Mouse (Mus musculus): ENCODE data around the gene Cenpb.

Cenpb gene

DNA sequence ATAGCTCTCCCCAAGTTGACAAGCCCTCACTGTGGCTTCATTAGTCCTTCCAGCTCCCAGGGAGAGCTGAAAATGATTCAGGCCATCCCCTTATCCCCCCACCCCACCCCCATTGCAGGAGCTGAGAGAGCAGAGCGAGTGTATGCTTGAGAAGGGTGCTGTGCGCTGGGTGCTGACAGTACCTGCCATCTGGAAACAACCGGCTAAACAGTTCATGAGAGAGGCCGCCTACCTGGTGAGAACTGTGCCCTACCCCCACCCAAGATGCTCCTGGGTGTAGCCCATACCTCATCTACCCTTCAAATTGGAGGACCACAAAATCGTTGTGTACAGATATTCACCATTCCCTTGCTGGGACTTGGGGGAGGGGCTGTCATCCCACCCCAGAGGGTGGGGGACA lies 40.6 kb downstream of the Cenpb start:
- no peak for DNase-seq (ENCODE audit: low read depth, low spot score)

DNA sequence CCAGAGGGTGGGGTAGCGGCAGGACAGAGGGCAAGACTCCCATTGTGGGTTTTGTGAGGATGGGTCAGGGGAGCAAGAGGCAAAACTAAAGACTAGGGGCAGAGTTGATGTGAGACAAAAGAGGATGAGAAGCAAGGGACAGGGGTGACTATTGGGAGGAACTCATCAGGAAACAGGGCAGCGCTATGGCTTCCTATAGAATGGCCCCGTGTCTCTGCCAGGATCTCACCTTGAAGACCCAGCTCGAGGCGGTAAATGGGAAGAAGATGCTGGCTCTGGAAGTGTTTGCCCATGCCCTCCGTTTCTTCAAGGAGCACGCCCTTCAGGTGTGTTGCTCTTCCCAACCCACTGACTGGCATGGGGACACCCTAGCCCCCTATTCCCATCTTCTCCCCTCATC lies 41.1 kb downstream of the Cenpb start:
- no peak for DNase-seq (ENCODE audit: low read depth, low spot score)

DNA sequence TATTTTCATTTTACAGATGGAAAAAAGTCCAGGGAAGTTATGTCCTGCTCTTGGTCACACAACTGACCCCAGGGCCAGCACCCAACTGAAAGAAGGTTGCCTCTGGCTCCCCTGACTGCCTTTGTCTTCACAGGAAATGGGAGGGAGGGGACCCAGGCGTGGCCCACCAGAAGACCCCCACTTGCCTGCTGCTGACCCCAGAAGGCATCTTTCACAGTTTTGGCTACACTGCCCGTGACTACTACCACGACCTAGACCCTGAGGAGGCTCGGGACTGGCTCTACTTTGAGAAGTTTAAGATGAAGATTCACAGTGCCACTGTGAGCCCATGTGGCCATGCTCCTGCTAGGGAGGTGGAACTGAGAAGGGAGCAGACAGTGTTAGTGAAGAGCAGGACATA lies 41.6 kb downstream of the Cenpb start:
- DNase-seq (ENCODE audit: low read depth, low spot score): no peak

DNA sequence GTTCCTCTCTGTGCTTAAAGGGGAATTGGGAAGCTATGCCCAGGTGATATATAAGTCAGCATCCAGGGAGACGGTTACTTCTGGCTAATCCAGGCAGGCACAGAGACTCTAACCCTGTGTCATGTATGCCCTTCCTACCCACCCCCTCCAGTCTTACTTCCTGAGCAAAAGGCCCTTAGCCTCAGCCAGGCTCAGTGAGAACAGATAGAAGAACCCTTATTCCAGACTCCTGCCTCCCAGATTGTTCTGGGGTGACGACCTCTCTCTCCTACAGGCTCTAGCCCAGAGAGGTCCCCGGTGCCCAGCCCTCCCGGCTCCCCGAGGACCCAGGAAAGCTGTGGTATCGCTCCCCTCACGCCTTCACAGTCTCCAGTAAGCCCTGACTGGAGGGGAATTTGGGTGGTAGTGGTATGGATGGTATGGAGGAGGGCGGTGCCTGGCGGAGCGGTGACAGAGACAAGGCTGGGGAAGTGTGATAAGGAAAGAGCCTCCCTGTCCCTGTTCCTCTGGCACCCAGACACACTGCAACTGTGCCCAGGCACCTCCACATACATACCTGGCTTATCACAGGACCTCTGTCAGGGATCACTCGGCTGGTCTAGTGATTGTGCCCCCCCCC lies 44.2 kb downstream of the Cenpb start:
- DNase-seq (ENCODE audit: low read depth, low spot score): no peak

DNA sequence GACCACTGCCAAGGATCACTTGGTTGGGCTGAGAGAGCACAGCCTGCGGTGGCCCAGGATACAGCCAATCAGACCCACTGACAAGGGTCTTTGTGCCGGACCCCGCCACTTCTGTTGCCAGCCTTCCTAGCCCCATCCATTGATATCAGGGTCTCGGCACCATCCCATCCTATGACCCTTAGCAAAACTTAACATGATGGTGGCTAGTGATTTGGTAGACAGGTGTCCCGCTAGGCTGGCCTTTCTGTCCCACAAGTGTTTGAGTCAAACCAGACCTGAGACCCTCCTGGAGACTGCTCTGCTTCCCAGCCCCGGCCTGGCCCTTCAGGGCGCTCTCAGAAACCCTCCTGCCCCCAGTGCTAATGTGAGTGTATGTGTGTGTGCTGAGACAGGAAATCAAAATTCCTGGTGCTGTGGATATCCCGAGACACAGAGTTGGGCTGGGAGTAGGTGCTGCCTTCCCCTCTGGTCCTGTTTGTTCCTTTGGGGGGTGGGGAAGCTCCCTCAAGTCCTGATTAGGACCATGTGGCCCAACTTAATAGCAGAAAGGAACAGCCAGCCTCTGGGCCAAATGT lies 45.0 kb downstream of the Cenpb start:
- no peak for DNase-seq (ENCODE audit: low read depth, low spot score)

DNA sequence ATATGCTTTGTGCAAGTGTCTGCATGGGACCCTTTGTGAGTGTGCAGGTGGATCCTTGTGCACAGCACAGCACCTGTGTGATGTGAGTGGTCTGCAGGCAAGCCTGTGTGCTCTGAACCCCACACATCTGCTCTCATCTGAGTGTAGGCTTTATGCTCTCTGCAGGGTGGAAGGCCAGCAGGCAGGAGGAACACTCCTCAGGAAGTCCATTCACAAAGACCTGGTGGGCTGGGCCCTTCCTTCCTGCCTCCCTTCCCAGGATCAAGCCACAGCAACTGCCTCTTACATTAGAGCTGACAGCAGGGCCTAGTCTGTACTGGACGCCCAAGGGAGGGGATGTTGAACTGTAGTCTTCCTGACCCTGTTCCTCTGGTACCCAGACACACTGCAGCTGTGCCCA lies 45.5 kb downstream of the Cenpb start:
- no peak for DNase-seq (ENCODE audit: low read depth, low spot score)

DNA sequence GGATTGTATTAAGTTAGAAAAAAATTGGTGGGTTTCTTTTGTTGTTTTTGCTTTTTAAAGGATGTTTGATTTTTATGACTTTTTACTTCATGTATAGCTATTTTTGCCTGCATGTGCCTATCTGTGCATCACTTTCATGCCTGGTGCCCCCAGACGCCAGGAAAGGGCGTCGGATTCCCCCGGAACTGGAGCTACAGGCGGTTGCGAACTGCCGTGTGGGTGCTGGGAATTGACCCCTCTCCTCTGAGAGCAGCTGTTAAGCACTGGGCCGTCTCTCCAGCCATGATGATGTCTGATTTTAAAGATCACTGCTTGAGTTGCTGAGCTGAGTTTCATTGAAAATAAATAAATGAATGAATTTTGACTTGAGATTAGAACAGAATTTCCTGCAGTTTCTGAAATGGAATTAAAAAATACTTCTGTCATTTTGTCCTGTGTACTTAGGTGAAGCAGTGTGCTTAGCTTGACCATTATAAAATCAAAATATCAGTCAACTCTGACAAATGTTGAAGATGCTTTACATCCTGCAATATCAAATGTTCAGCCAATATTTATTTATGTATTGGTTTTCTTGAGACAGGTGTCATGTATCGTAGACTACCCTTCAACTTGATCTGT lies 46.8 kb downstream of the Cenpb start, which contains the start of gene Gm11037:
TSS of gene Gm11037 (plus strand) at position 568 of the 618 bp plus-strand sequence.
- no peak for DNase-seq (ENCODE audit: low read depth, low spot score)

DNA sequence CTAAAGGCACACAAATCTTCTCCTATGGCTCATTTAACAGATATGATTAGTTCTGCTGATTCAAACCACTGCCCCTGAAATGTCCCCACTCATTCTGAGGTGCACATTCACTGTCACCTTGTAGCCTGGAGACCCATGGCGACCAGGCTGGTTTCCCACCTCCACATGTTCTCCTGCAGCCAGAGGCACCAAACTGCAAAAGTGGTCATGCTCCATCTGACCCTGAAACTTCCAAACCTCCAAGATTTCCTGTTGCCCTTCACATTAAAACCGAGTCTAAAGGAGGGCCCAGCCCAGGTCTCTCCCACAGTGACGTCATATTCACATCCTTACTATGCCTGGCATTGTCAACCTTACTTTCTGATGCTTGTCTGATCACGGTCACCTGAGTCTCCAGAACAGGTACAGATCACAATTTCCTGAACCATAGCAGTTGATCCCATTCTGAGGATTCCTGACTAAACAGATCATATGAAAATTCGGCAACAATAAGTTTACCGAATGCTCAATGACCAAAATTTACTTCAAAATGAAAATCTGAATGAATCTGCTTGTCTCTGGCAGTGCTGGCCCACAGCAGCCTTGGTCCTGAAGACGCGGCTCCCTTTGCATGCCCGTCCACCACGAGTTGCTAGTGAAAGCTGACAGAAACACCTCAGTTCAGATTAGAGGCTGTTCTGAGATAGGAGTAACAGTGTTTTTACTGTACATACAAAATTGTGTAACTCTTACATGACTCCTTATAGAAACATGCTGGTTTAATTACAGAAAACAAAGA lies 47.6 kb downstream of the Cenpb start:
- DNase-seq (ENCODE audit: low read depth, low spot score): no peak

DNA sequence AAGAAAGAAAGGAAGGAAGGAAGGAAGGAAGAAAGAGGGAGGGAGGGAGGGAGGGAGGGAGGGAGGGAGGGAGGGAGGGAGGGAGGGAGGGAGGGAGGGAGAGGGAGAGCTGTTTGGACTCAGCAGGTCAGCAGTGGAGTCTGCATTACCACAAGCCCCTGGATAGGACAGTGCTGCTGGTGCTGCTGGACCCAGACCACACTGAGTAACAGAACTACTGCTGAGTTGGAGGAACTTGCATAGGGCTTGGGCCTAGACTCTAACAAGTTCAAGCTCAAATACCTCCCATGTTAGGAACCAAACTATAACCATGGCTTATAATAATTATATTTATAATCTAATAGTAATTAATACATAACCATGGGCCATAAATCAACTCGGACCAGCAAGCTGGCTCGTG lies 49.0 kb downstream of the Cenpb start:
- no peak for DNase-seq (ENCODE audit: low read depth, low spot score)

DNA sequence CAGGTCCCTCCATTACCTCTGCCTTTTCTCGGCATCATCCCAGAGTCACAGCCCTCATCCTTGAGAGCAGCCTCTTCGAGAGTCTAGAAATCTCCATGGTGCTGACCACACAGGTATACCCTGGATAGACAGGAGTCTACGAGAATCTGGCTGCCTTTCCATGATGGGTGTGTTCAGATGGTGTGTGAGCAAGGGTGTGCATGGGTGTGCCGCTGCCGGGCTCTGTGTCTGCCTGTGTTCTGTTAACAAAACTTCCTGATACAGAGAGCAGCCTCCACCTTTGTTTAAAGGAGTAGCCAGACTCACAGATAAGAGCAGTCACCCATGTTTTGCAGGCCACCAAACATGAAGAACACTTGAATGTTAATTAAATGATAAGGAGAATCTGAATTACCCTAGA lies 50.0 kb downstream of the Cenpb start:
- no peak for DNase-seq (ENCODE audit: low read depth, low spot score)

DNA sequence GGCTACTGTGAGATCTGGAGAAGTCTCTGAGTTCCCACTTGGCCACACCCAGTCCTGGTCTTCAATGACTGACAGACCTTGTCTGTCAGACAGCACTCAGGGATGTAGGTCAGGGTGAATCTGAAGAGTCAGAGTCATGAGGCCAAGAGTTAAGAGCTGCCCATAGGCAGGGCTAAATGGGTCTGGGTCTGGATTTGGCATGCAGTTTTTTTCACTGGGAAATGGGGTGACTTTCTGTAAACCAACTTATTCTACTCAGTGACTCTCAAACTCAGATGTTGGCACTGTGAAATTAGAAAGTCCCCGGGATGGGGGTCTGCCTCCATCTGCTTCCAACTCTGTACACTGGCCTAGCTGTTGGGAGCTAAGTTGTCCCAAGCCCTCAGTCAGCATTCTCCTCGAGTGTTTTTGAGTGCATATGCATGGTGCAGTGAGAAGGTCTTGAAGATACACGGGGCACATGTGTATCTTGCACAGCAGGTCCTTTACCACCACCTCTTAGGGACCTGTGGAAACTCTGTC lies 51.2 kb downstream of the Cenpb start:
- no peak for DNase-seq (ENCODE audit: low read depth, low spot score)

DNA sequence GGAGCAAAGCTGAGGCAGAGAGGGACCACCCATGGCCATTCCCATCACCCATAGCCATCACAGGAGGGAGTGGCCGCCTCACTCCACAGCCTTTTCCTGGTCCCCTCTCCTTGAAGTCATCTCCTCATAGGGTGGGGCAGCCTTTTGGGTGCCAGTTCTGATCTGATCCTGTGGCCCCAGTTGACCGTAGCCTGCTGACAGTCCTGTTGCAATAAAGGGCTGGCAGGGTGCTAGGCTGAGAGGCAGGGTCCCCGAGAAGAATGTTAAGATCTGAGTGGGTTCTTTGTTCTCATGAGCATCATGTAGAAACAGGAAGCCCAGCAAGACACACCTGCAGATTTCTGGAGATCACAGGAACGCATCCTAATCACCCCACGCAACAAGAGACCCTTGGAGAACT lies 51.7 kb downstream of the Cenpb start:
- no peak for DNase-seq (ENCODE audit: low read depth, low spot score)

DNA sequence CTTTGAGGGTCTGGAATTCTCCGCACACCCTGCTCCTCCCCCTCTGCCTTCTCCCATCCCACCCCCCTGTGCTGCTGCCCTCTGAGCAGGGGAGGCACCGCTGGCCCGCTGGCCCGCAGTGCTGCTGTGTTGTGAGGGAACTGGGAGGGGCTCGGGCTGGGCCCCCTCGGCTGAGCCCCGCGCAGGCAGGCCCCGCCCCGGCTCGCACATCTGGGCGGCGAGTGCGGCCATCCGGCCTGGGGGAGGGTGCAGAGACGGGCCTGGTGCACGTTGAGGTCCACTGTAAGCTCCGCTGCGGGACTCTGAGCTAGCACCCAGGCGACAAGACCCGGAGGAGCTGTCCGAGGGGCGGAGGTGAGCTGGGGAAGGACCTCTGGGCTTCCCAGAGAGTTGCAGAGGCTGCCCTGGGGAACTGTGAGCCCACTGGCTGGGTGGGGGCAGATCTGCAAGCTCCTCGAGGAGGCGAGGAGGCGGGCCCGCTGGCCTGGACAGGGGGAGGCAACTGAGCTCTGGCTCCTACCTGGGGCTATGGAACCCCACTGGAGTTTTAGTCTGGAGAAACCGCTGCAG lies 52.6 kb downstream of the Cenpb start, which contains the start of gene Hspa12b:
TSS of gene Hspa12b (plus strand) at position 120 of the 570 bp plus-strand sequence.
- no peak for DNase-seq (ENCODE audit: low read depth, low spot score)

DNA sequence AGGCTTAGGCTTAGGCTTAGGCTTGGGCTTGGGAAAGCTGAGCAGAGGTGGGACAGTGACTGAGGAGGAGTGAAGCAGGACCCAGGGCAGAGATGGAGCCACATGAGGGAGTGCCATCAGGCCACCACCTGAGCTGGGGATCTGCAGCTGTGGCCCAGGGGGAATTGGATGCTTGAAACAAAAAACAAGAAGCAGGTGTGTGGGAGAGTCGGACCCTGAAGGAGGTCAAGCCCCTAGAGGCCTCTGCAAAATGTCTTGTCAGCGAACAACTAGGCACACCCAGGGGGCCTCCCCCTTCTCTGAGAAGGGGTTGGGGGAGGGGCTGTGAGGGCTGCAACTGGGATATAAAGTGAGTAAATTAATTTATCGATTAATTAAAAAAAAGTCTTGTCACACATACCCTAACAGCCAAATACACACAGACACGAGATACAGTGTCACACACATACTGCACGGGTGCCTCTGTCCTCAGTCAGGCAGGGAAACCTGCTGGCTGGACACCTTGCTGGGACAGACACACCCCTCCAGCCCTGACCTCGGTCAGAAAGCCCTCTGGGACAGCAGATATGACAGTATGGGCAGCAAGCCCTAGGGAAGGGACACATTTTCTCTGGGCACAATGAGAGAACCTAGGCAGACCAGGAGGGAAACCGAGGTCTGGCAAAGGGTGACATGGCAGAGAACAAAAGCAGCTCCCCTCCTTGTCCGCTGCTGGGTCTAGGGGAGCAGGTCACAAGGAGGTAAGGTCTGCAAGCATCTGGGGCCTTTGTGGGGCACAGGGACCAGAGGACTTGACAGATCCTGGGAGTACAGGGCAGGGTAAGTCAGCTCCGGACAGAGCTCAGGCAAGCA lies 53.7 kb downstream of the Cenpb start:
- DNase-seq (ENCODE audit: low read depth, low spot score): no peak

Data from WW6 (cell line).